Mouse (Mus musculus) activated CD4-positive, CD25-positive, alpha-beta regulatory T cell, adult 4 months (primary cell): Measurements from ENCODE around the gene Gm5795. TPM values are rescaled to one million over a fixed set of nuclear protein-coding genes. Genes with fewer than 3 reads are reported as not detected.
"Not testable (repeated sequence)": the region's sequence is repeated elsewhere in the genome, so short reads cannot be mapped to it uniquely, and the experiment has no call there.

ENCODE experiments used
- ATAC-seq: one replicate; pipeline ENCODE4 v1.8.0; 2017
- polyA plus RNA-seq, 2 experiments: library from polyadenylated mRNA; unstranded; fragments of 100-300 nt; shearing (Covaris generic); gene quantifications; one replicate each; pipeline ENCODE4 v1.2.1; 2017

The Gm5795 gene
- not detected for polyA plus RNA-seq

DNA sequence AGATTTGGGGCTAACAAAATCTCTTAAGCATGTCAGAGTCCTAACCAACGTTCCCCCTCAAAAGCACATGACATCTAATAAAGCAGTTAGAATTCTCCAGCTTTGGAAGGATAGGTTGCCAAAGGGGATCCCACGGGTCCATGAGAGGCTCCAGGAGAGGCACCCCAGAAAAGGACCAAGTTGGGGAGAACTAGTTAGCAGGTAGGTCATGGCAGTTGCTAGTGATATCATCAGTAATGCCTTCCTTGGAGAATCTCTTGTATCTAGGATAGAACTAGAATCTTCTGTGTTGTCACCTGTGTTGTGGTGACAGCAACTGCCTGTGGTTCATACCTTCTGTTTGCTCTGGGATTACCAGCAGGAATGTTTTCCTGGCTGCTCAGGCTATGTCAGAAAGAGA, at the start of gene Gm5795:
Gene Gm5795, plus strand, starts transcription at position 301 of the 400 bp plus-strand sequence.
- not testable (repeated sequence) for ATAC-seq

DNA sequence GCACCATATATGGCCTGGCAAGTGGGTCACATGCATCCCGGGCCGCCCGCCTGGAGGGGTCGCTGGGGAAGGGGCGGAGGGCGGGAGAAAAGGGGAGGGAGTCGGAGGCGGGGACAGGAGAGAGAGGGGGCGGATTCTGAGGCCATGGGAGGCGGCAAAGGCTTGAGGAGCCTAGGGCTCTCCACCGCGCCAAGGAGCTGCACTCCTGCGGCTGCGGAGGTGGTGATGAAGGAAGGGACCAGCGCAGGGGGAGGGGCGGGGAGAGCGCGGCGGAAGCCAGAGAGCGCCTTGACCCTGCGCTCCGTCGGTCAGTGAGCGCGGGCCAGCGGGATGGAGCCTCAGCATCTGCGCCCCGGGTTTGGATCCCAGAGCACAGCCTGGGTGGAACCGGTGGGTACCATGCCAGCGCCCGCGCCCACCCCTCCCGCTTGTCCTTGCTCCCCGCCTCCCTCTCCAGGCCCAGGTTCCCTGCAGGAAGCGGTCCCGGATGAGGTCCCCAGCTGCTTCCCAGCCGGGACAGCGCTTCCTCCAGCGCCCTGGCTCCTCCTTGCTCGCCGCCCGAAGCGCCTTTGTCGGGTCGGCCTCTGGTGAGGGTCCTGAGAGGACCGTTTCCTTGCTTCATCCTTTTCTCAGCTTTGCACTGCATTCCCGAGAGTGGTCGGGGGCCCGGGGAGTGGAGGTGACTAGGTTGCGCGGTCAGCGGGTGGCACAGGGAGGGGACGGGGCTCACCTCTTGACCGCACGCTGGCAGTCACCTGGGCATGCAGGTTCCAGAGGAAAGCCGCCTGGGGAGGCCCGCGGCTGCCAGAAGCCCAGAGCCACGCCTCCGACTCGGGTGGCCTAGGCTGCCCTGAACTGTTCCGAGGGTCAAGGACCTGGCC, 20.5 kb downstream of the Gm5795 start, which contains the start of gene D830030K20Rik:
Gene D830030K20Rik, plus strand, starts transcription at position 217 of the 881 bp plus-strand sequence.
- ATAC-seq, result not testable (repeated sequence)

DNA sequence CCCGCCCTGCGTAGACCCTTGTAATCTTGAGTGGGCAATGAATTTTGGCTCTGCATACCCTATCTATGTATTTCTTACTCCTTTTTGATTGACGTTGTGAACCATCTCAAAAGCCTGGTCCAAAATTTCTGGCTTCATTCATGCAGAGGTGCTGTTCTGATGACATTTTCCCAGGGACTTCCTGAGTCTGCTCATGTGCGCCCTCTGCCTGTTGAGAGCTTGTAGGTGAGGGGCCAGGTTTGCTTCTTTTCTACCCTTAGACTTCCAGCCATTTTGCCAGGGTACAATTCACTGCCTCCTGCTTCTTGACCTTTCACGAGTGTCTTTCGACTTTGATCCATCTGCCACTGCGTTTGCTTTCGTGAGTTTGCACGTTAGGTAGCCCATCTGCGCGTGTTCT, 21.3 kb downstream of the Gm5795 start:
- ATAC-seq, result not testable (repeated sequence)

Other genes with a start within 250 kb of the Gm5795 start
- not detected for gene Gm2888, start 158.3 kb upstream of the Gm5795 start, polyA plus RNA-seq
- gene Gm2897, start 139.0 kb upstream of the Gm5795 start, polyA plus RNA-seq, result 1 to 10 TPM; 1.6 to 3.2 TPM
- not detected for gene Gm10340, start 54.3 kb upstream of the Gm5795 start, polyA plus RNA-seq
- gene D830030K20Rik, start 20.2 kb downstream of the Gm5795 start, polyA plus RNA-seq, result 10 to 100 TPM; 14.9 to 18.9 TPM
- gene Gm2956, start 144.4 kb downstream of the Gm5795 start, polyA plus RNA-seq, result not detected
- gene Gm10413, start 206.8 kb downstream of the Gm5795 start, polyA plus RNA-seq, result not detected
- 1 to 10 TPM; 6.3 to 6.4 TPM for gene Gm10409, start 224.4 kb downstream of the Gm5795 start, polyA plus RNA-seq
- gene Gm3005, start 239.8 kb downstream of the Gm5795 start, polyA plus RNA-seq, result 10 to 100 TPM in 1 of 2 experiments, 1 to 10 TPM in 1; 5.6 to 10.1 TPM